Mouse (Mus musculus): ENCODE measurements around the gene Zfp239.
A peak's percentile ranks its signal among the peaks of the same experiment; 100 is the strongest.

Gene Zfp239

GRCm38 (mm10) chr6:117879408-117880115 is 17.7 kb downstream of the Zfp239 start:
- DNase-seq (ENCODE audit: low spot score), result peak; percentile 100

GRCm38 (mm10) chr6:117880394-117880838 is 18.5 kb downstream of the Zfp239 start:
- no peak for DNase-seq (ENCODE audit: low spot score)

DNA sequence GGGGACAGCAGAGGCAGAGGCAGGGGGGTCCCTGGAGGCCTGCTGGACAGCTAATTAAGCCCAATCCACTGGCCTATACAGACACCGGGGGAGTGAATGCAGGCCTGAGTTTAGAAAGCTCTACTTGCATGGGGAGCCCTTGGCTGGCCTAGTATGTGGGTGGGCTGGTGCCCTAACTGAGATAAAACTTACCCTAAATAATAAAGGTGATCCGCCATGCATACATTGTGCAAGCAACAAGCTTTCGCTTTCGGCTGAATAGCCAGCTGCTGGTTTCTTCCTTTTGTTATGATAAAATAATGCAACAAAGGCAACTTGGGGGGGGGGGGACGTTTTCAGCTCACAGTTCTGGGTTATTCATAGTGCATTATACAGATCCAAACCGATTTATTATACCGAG is 19.3 kb downstream of the Zfp239 start:
- no peak for DNase-seq (ENCODE audit: low spot score)

DNA sequence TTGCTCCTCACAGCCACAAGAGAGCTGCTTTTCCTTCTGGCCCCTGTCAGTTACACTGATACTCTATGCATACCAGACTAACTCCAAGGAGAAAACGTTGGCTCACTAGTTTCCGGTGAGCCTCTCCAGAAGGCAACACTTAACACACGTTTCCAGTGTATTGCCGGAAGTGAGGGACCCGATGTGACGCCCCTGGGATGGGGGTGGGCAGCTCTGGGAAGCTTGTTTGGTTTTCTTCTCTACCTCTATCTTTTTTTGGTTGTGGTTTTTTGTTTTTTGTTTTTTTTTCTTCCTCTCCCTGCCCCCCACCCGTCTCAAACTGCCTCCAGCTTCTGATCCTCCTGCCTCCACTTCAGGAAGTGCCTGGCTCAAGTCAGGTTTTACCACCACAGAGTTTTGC is 20.1 kb downstream of the Zfp239 start:
- DNase-seq (ENCODE audit: low spot score), result no peak

GRCm38 (mm10) chr6:117885943-117886342 is 24.0 kb downstream of the Zfp239 start:
- no peak for DNase-seq (ENCODE audit: low spot score)

GRCm38 (mm10) chr6:117888032-117888431 is 26.1 kb downstream of the Zfp239 start:
- no peak for DNase-seq (ENCODE audit: low spot score)

DNA sequence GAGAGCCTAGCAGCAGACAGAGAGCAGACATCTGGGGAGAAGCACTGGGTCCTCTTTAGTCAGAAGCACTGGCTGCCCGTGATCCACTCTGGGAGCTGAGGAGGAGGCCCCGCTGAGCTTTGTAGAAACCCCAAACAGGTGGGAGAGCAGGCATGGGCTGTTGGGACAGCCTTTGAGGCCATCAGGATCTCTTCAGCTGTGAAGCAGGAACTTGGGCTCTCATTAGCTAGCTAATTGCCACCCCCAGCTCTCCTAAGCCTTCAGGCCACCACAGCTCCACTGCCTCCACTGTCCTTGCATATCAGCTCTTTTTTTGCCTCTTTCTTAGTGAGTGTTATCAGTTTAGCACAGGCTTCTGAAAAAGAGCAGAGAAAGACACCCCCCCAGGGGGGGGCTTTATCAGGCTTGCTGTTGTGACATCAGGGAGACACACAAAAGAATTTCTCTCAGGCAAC is 26.8 kb downstream of the Zfp239 start:
- no peak for DNase-seq (ENCODE audit: low spot score)

- no peak for DNase-seq (ENCODE audit: low spot score)
Observed at GRCm38 (mm10) chr6:117890257-117890656, 28.4 kb downstream of the Zfp239 start.

- no peak for DNase-seq (ENCODE audit: low spot score)
Observed at GRCm38 (mm10) chr6:117891369-117892160, 29.7 kb downstream of the Zfp239 start.

DNA sequence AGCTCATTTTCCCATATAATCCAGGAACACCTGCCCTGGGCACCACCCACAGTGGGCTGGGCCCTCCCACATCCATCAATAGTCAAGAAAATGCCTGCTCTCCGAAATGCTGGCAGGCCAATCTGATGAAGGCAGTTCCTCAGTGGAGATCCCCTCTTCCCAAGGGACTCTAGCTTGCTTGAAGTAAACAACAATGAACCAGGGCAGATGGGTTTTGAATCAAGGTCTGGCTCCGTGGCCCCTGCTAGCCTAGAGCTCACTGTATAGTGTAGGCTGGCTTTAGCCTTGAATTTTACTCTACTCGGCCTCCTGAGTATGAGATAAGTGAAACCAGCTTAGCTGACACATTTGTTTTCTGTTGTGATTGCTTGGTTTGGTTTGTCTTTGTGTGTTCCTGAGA is 30.5 kb downstream of the Zfp239 start:
- no peak for DNase-seq (ENCODE audit: low spot score)

DNA sequence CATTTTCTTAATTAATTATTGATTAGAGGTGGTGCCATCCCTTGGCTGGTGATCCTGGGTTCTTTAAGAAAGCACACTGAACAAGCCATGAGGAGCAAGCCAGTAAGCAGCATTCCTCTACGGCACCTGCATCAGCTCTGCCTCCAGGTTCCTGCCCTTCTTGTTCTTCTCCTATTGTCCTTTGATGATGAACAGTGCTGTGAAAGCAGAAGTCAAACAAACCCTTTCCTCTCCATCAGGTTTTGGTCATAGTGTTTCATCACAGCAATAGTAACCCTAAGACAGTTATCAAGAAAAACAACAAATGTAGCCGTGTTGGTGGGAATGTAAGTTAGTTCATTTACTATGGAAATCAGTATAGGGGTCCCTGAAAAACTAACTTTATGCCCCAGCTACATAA is 31.5 kb downstream of the Zfp239 start:
- no peak for DNase-seq (ENCODE audit: low spot score)

GRCm38 (mm10) chr6:117897800-117898199 is 35.9 kb downstream of the Zfp239 start:
- no peak for DNase-seq (ENCODE audit: low spot score)

DNA sequence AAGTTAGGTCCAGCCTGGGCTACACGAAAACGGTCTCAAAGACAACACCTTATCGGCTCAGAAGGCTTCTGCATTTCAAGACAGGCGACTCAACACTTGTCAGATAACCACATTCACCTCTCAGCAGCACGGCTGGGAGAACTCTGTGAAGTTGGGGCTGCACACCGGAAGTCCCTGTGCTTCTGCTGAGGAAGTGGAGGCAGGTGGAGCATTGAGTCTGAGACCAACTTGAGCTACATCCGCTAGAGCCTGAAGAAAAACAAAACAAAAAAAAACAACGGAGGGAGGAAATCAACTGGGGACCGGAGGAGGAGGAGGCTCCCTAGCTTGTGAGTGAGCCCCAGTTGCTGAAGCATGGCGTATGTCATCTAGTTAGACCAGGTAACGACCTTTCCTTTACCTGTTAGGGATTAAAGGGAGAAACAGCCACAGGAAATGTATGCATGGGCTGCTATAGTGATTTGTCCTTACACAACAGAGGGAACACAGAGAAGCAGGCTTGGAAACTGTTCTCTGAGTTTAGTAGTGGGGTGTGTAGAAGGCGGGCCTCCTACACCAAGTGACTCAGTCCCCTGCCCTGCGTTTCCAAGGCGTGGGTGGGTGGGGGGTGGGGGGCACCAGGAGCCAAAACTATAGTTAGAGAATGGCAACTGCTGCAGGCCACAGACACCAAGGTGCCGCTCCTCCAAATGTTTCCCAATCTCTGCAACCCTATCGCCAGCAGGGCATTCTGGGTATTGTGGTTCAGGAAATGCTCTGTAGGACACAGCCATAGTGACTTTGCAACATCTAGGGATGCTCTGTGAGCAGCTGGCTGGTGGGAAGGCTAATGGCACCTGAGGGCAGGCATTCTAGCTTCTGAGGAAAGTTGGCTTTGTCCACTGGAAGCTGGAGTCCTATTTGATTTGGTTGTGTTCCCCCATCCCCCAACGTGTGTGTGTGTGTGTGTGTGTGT is 38.5 kb downstream of the Zfp239 start, which contains the start of gene Hnrnpf:
Gene Hnrnpf, plus strand, starts transcription at position 199 of the 955 bp plus-strand sequence.
- DNase-seq (ENCODE audit: low spot score), result no peak

DNA sequence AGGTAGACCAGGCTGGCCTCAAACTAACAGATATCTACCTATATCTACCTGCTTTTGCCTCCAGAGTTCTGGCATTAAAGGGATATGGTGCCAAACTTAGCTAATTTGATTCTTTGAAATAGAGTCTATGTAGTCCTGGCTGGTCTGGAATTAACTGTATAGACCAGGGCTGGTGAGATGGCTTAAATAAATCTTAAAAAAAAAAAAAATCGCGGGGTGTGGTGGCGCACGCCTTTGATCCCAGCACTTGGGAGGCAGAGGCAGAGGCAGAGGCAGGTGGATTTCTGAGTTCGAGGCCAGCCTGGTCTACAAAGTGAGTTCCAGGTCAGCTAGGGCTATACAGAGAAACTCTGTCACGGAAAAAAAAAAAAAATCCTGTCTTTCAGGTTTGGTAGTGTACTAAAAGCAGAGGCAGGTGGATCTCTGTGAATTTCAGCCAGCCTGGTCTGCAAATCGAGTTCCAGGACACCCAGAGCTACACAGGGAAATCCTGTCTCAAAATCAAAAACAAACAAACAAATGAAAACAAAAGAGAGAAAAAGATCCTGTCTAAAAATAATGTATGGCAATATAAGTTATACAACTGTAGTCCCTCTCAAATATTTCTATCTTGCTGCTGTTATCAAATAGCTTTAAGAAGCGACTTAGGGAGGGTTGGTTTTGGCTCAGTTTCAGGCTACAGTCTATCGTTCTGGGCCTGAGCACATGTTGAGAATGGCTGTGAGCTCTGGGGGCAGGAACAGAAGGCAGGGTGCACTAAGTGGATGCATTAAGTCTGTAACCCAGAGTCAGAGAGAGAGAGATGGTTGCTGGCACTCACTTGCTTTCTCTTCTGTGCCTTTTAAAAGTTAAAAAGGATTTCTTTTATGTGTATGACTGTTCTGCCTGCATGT is 39.9 kb downstream of the Zfp239 start:
- DNase-seq (ENCODE audit: low spot score), result no peak

GRCm38 (mm10) chr6:117902556-117902955 is 40.7 kb downstream of the Zfp239 start:
- DNase-seq (ENCODE audit: low spot score), result no peak

- no peak for DNase-seq (ENCODE audit: low spot score)
Observed at GRCm38 (mm10) chr6:117903836-117904235, 41.9 kb downstream of the Zfp239 start.

GRCm38 (mm10) chr6:117905260-117905930 is 43.5 kb downstream of the Zfp239 start:
- DNase-seq (ENCODE audit: low spot score), result no peak

GRCm38 (mm10) chr6:117906015-117906531 is 44.2 kb downstream of the Zfp239 start:
- no peak for DNase-seq (ENCODE audit: low spot score)

DNA sequence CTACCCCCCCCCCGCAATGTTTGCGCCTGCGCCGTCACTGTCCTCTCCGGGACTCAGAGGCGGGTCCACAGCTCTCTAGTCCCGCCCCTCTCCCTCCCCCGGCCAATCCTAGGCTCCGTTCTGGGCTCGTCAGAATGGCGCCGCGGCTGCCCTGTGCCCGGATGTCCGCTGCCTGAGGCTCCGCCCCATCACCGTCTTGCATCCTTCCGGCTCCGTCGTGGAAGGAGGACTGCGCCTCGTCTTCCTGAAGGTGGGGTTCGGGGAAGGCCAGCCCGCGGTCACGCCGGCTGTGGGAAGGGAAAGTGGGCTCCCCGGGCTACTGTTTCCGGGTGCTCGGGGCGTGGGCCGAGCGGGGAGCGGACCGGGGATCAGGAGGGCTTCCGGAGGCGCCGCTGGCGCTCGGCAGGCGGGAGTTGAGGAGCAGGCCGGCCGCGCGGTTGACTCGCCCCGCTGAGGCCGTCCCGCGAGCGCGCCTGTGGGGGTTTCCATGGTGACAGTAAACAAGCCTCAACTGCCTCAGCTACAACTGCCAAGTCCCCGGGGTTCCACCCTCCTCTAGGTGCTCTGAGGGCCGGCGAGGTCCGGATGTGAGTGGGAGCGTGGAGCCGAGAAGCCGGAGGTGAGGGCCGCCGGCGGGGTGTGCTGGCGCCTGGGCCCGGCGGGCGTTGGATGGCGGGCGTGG is 44.8 kb downstream of the Zfp239 start:
- DNase-seq (ENCODE audit: low spot score), result peak; percentile 97

Measured in testis, postnatal 10 days (tissue).